Comparison of ENCODE assay signal across 12 mouse cellular contexts in the genomic region with DNA sequence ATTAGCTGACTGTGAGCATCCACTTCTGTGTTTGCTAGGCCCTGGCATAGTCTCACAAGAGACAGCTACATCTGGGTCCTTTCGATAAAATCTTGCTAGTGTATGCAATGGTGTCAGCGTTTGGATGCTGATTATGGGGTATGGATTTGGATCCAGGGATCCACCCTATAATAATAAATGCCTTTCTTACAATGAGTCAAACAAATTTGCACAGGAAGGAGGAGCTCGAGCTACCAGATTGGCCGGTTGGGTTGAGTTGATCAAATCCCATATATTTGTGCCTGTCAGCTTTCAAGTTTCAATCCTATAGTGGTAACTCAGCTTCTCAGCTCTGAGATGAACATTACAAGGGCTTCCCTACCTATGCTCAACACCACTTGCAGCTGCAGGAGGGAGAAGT. TPM values are rescaled to one million over a fixed set of nuclear protein-coding genes. Genes with fewer than 3 reads are reported as not detected.
"Had no signal": no experiment of that assay in that cellular context is flagged by ENCODE, and none has a peak within 500 bp of the region (broad histone marks: within the 10 kb centered on the region; RNA-seq: fewer than 3 reads in every experiment).

A gene (plus strand): TSS at position 301 of the 400 bp plus-strand sequence.

RNA-seq across cellular contexts. Expression of the gene that starts here (rescaled TPM):
- polyA plus RNA-seq: liver, embryonic 13.5 days; liver, embryonic 15.5 days; liver, postnatal 0 days; midbrain, embryonic 10.5 days; midbrain, embryonic 12.5 days; midbrain, embryonic 14.5 days; midbrain, embryonic 16.5 days; myocyte; neural tube, embryonic 11.5 days; neural tube, embryonic 13.5 days; neural tube, embryonic 15.5 days; testis, adult 2 months had no signal
